Mouse (Mus musculus) kidney, embryonic 14.5 days (tissue): ENCODE measurements around the gene Hypk. TPM values are rescaled to one million over a fixed set of nuclear protein-coding genes. Genes with fewer than 3 reads are reported as not detected.

Experiments
- ATAC-seq: fragments of 200-750 bp; cut with Nextera tagmentation; 2 replicates; pipeline ENCODE4 v1.8.0; 2017; ENCODE audit warnings: moderate number of reproducible peaks, mild to moderate bottlenecking, moderate TSS enrichment, moderate library complexity; ENCODE audit not compliant: low FRiP score, low TSS enrichment
- H3K27ac ChIP-seq: fragments of 300-500 bp; sonication (generic); 2 replicates; pipeline ENCODE4 v1.5.1; 2014; ENCODE audit warnings: low read depth, mild to moderate bottlenecking, low read length, moderate library complexity, mixed read lengths
- H3K27me3 ChIP-seq: fragments of 300-500 bp; sonication (generic); 2 replicates; pipeline ENCODE4 v1.6.1; 2014; ENCODE audit warnings: mild to moderate bottlenecking, low read length; ENCODE audit not compliant: control insufficient read depth, insufficient read depth
- H3K36me3 ChIP-seq: fragments of 300-500 bp; sonication (generic); 2 replicates; pipeline ENCODE4 v1.6.1; 2014; ENCODE audit warnings: low read length, mixed read lengths; ENCODE audit not compliant: control insufficient read depth, insufficient read depth
- H3K4me1 ChIP-seq: fragments of 300-500 bp; sonication (generic); 2 replicates; pipeline ENCODE4 v1.6.1; 2014; ENCODE audit warnings: low read length, mixed read lengths; ENCODE audit not compliant: control insufficient read depth, insufficient read depth
- H3K4me2 ChIP-seq: fragments of 300-500 bp; sonication (generic); replicated peaks from 2 replicates; pipeline ENCODE4 v1.6.1; 2014; ENCODE audit warnings: low read depth, mild to moderate bottlenecking, low read length
- H3K4me3 ChIP-seq: fragments of 300-500 bp; sonication (generic); 2 replicates; pipeline ENCODE4 v1.5.1; 2014; ENCODE audit warnings: mild to moderate bottlenecking, low read length
- H3K9ac ChIP-seq: fragments of 300-500 bp; sonication (generic); 2 replicates; pipeline ENCODE4 v1.6.1; 2014; ENCODE audit warnings: low read depth, mild to moderate bottlenecking, low read length, moderate library complexity
- H3K9me3 ChIP-seq: fragments of 300-500 bp; sonication (generic); 2 replicates; pipeline ENCODE4 v1.6.1; 2016; ENCODE audit warnings: low read length; ENCODE audit not compliant: control insufficient read depth
- WGBS: fragments of 180-500 bp; shearing (Covaris S2); extraction: QIAGEN DNeasy Blood & Tissue Kit; methylation state at CpG from one replicate; pipeline ENCODE4 v1.1.7; 2014; 5-methylcytosine and 5-hydroxymethylcytosine counted together
- polyA plus RNA-seq: library from polyadenylated mRNA; unstranded; fragments of >200 nt; fragmentation: Nextera tagmentation; extraction: Ambion mirVana; gene quantifications from 2 replicates; pipeline ENCODE4 v1.2.1, GENCODE M21; 2014

The Hypk gene
- polyA plus RNA-seq: 116 and 147 TPM in 2 replicates

DNA sequence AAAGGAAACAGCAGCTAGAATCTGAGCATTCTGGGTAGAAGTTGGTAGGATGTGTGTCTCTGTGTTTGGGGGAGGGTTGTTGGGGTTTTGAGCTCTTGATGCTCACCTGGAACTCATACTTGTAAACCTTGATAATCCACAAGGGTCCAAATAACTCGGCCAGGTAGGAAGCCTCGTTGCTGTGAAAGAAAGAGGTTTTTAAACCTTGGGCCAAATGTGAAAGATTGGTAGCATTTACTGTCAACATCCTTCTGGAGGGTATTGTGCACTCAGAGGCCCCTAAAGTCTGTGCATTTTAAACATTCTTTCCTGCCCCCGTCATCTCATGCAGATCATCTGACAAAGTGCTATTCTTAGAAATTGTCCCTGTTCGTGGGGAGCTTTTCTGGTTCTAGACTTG, at the start of gene Hypk:
Hypk (plus strand) TSS at position 301 of the 400 bp plus-strand sequence.
- Histone ChIP-seq H3K4me3 (no peak within 1 kb of the TSS), H3K27me3 (no peaks in the 10 kb centered on the region), H3K27ac (no peak within 1 kb of the TSS), H3K4me1 (peaks cover 8% of the 10 kb centered on the region; the same call in 1 of the 2 replicates), H3K36me3 (peaks cover 22% of the 10 kb centered on the region), H3K9me3 (no peaks in the 10 kb centered on the region), H3K9ac (no peak within 1 kb of the TSS), H3K4me2 (no peak within 1 kb of the TSS)
- no peak for ATAC-seq
- WGBS: 81% methylated on average over 4 of the region's 4 CpGs

DNA sequence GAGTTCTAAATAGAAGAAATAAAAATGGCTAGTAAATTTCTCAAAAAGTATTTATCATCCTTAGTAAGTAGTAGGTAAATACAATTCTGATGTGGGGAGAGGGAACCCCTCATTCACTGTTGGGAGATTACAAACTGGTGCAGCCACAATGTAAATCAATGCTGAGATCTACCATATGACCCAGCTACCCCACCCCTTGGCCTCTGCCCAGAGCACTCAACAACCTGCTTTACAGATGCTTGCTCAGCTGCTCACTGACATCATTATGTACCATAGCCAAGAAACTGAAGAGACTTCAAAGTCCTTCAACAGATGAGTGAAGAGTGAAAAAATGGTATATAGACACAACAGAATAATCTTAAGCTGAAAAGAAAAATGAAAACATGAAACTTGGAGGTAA, 49.8 kb upstream of the Hypk start:
- no peak overlapping the region for H3K4me2 ChIP-seq

DNA sequence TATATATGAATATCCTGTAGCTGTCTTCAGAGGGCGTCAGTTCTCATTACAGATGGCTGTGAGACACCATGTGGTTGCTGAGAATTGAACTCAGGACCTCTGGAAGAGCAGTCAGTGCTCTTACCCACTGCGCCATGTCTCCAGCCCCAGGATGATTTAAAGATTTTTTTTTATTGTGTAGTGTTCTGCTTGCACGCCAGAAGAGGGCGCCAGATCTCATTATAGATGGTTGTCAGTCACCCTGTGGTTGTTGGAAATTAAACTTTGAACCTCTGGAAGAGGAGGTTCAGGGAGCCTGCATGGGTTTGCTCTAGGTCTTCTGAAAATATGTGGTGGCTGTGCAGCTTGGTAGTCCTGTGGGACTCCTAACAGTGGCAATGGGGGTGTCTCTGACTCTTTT, 44.9 kb upstream of the Hypk start:
- Histone ChIP-seq H3K9ac (no peak overlapping the region), H3K4me1 (no peaks in the 10 kb centered on the region), H3K9me3 (no peaks in the 10 kb centered on the region), H3K27me3 (no peaks in the 10 kb centered on the region), H3K27ac (no peak overlapping the region), H3K36me3 (no peaks in the 10 kb centered on the region), H3K4me2 (no peak overlapping the region), H3K4me3 (no peak overlapping the region)
- 38% methylated on average over 4 of the region's 4 CpGs for WGBS
- ATAC-seq: no peak

More for the DNA sequence above, 49.8 kb upstream of the Hypk start:
- H3K27ac ChIP-seq: no peak overlapping the region
- H3K4me1 ChIP-seq: no peaks in the 10 kb centered on the region
- no peaks in the 10 kb centered on the region for H3K36me3 ChIP-seq
- H3K9me3 ChIP-seq: no peaks in the 10 kb centered on the region
- no peak overlapping the region for H3K4me3 ChIP-seq
- ATAC-seq: no peak
- H3K9ac ChIP-seq: no peak overlapping the region
- no peaks in the 10 kb centered on the region for H3K27me3 ChIP-seq

DNA sequence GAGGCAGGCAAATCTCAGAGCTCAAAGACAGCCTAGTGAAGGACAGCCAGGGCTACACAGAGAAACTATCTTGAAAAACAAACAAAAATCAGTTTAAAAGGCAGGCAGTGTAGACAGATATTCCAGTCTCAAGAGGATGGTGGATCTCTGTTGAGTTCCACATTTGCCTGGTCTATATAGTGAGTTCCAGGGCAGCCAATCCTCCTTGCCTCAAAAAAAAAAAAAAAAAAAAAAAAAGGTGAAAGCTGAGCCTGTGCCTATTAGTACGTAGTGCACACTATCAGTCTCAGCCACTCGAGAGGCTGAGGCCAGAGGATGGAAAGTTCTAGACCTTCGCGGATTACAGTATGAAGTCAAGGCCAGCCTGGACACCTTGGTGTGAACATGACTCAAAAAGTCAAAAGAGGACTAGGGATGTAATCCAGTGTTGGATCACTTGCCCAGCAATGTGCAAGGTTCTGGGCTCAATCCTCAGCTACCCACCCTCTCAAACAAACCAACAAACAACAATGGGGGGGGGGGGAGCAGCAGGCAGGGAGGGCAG, 40.2 kb upstream of the Hypk start:
- peak overlapping the region; percentile 98 for H3K4me3 ChIP-seq
- H3K9ac ChIP-seq: peak overlapping the region; percentile 99
- ATAC-seq: peak; percentile 2; the same call in 1 of the 2 replicates
- H3K4me2 ChIP-seq: peak overlapping the region; percentile 64
- peaks cover 16% of the 10 kb centered on the region for H3K36me3 ChIP-seq
- WGBS: 13% methylated on average over 4 of the region's 4 CpGs
- no peaks in the 10 kb centered on the region for H3K9me3 ChIP-seq
- peak overlapping the region; percentile 88 for H3K27ac ChIP-seq
- peaks cover 11% of the 10 kb centered on the region; the same call in 1 of the 2 replicates for H3K4me1 ChIP-seq
- H3K27me3 ChIP-seq: no peaks in the 10 kb centered on the region

- Histone ChIP-seq H3K27ac (peak within 1 kb of the TSS; percentile 98), H3K9me3 (no peaks in the 10 kb centered on the region), H3K4me3 (peak within 1 kb of the TSS; percentile 98), H3K36me3 (peaks cover 22% of the 10 kb centered on the region), H3K4me1 (peaks cover 11% of the 10 kb centered on the region; the same call in 1 of the 2 replicates), H3K27me3 (no peaks in the 10 kb centered on the region), H3K9ac (peak within 1 kb of the TSS; percentile 99), H3K4me2 (peak within 1 kb of the TSS; percentile 70)
- peak; percentile 99 for ATAC-seq
- WGBS: under 1% methylated on average over 67 of the region's 68 CpGs
These were observed 39.6 kb upstream of the Hypk start, which contains the start of the genes Pdia3 and Catsper2 for GRCm38 (mm10) chr2:121413387-121414042. Gene Pdia3 (plus strand): TSS chr2:121413775. Gene Catsper2 (minus strand): TSS chr2:121413792.

GRCm38 (mm10) chr2:121414139-121414685, 38.9 kb upstream of the Hypk start:
- WGBS: under 1% methylated on average over 26 of the region's 32 CpGs
- Histone ChIP-seq H3K36me3 (peaks cover 29% of the 10 kb centered on the region), H3K4me3 (peak overlapping the region; percentile 98), H3K27me3 (no peaks in the 10 kb centered on the region), H3K27ac (peak overlapping the region; percentile 98), H3K4me2 (peak overlapping the region; percentile 70), H3K9me3 (no peaks in the 10 kb centered on the region), H3K4me1 (peaks cover 11% of the 10 kb centered on the region; the same call in 1 of the 2 replicates), H3K9ac (peak overlapping the region; percentile 99)
- peak; percentile 53 for ATAC-seq

GRCm38 (mm10) chr2:121415103-121415502, 38.0 kb upstream of the Hypk start:
- Histone ChIP-seq H3K4me2 (peak overlapping the region; percentile 70), H3K27ac (no peak overlapping the region), H3K27me3 (no peaks in the 10 kb centered on the region), H3K9ac (peak overlapping the region; percentile 99), H3K4me1 (peaks cover 11% of the 10 kb centered on the region; the same call in 1 of the 2 replicates), H3K9me3 (no peaks in the 10 kb centered on the region), H3K36me3 (peaks cover 35% of the 10 kb centered on the region), H3K4me3 (peak overlapping the region; percentile 98)
- WGBS: 59% methylated on average over 3 of the region's 3 CpGs
- ATAC-seq: no peak

DNA sequence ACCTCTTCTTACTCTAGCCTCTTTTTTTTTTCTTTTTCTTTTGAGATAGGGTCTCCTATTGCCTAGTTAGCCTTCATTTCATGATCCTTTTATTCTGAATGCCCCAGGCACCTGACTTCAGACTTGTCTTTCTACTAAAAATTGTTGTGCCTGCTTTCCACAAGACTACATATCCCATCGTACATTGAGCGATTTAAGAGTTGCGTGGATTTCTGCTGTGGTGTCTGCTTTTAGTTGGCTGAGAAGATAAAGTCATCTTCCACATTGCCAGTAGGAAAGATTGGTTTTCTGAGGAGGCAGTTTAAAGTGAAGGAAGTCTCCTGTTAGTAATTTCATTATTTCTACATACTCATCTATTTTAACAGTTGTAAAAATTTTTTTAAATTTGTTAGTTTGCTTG, 37.5 kb upstream of the Hypk start:
- Histone ChIP-seq H3K4me3 (peak overlapping the region; percentile 98), H3K27me3 (no peaks in the 10 kb centered on the region), H3K9ac (peak overlapping the region; percentile 99; the same call in 1 of the 2 replicates), H3K4me1 (peaks cover 11% of the 10 kb centered on the region; the same call in 1 of the 2 replicates), H3K27ac (no peak overlapping the region), H3K4me2 (peak overlapping the region; percentile 70), H3K36me3 (peaks cover 37% of the 10 kb centered on the region), H3K9me3 (no peaks in the 10 kb centered on the region)
- no peak for ATAC-seq
- 78% methylated on average over 3 of the region's 3 CpGs for WGBS

GRCm38 (mm10) chr2:121416356-121416755, 36.7 kb upstream of the Hypk start:
- H3K36me3 ChIP-seq: peaks cover 41% of the 10 kb centered on the region
- 91% methylated on average over 6 of the region's 6 CpGs for WGBS
- no peaks in the 10 kb centered on the region for H3K9me3 ChIP-seq
- no peak overlapping the region for H3K4me3 ChIP-seq
- no peak overlapping the region for H3K4me2 ChIP-seq
- H3K9ac ChIP-seq: no peak overlapping the region
- ATAC-seq: no peak
- H3K4me1 ChIP-seq: peaks cover 11% of the 10 kb centered on the region; the same call in 1 of the 2 replicates
- no peaks in the 10 kb centered on the region for H3K27me3 ChIP-seq
- no peak overlapping the region for H3K27ac ChIP-seq
